Mouse (Mus musculus): ENCODE results near the gene Shcbp1l.
"Not testable (repeated sequence)": the region's sequence is repeated elsewhere in the genome, so short reads cannot be mapped to it uniquely, and the experiment has no call there.

The Shcbp1l gene

DNA sequence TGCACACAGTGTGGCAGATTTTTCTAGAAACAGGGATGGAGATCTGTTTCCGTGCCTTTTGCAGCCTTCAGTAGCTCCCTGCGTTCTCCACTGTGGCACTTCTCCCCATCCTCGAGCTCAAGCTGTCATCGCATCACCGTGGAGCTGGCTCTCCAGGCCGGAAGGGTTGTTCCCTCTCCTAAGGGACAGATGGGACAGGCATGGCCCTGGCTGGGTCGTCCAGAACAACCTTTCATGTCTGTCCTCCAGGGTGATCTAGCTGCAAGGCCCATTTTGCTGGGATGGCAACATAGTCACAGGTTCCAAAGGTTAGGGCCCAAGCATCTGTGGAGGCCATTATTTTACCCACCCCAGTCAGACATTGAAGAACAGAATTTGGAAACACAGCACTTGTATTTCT is 6.2 kb downstream of the Shcbp1l start:
- no peak for DNase-seq

- peak in 1 of 2 experiments; percentile 11 for DNase-seq
Observed at GRCm38 (mm10) chr1:153431701-153432100, 6.7 kb downstream of the Shcbp1l start.

- no peak for DNase-seq
Observed at GRCm38 (mm10) chr1:153432329-153432728, 7.4 kb downstream of the Shcbp1l start.

DNA sequence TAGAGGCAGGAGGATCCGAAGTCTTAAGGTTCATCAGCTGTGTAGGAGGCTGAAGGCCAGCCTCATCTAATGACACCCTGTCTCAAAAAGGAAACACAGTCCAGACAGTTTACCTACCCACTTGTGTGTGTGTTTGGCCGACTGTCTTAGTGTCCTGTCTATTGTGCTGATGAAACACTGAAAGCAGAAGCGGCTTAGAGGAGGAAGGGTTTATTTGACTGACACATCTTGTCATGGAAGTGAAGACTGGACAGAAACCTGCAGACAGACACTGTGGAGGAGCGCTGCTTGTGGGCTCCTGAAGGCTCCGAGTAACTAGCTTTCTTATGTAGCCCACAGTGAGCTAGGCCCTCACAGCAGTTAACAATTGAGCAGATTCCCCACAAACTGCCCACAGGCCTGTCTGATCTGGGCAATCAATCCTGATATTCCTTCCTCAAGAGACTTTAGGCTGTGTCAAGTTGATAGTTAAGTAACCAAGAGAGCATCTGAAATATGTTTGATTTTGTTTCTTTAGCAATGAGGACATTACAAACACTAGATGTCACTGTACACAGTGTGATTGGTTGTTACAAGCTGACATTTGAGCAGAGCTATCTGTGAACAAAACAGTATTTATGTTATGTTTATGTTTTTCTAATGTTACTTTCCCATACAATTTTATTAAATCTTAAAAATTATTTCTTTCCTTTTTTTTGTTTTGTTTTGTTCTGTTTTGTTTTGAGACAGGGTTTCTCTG is 9.1 kb downstream of the Shcbp1l start:
- DNase-seq, result no peak

GRCm38 (mm10) chr1:153437536-153437935 is 12.6 kb downstream of the Shcbp1l start:
- DNase-seq, result no peak

- no peak for DNase-seq
Observed at GRCm38 (mm10) chr1:153440752-153441151, 15.8 kb downstream of the Shcbp1l start.

- DNase-seq, result no peak
Observed at GRCm38 (mm10) chr1:153441656-153442055, 16.7 kb downstream of the Shcbp1l start.

- DNase-seq, result no peak
Observed at GRCm38 (mm10) chr1:153443019-153443418, 18.1 kb downstream of the Shcbp1l start.

GRCm38 (mm10) chr1:153443632-153444031 is 18.7 kb downstream of the Shcbp1l start:
- no peak for DNase-seq

GRCm38 (mm10) chr1:153446120-153446831 is 21.3 kb downstream of the Shcbp1l start:
- DNase-seq, result no peak

DNA sequence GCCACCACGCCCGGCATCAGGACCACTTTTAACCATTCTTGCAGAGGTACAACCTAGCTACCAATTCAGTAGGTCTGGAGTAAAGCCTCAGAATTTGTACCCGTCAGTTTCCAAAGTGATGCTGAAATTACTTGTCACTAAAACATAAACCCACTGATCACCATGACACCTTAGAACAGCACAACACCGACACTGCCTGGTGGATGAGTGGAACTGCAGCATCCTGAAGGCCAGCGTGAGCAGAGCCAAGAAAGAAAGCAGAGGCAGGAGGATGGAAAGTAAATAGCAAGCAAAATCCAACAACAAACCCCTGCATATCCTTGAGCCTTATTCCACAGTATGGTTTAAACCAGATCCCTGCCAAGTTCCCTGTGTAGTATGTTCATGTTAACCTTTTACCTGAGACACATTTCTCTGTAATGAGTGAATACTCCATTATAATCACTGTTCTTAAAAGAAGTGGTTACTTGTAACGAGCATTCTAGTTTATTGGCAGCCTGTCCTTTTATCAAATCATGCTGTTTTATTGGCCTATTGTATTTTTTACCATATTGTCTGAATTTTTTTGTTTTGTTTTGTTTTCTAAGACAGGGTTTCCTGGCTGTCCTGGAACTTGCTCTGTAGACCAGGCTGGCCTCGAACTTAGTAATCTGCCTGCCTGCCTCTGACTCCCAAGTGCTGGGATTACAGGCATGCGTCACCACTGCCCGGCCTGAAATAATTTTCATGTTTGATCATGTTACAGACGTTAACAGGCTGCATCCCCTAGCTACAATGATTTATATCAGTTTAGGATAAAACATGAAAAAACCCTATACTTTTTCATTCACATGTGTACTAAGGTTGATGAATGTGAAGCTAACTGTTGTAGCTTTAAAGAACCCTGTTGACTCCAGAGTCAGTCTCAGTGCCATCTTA is 26.5 kb downstream of the Shcbp1l start:
- DNase-seq, result peak in 1 of 2 experiments; percentile 24

DNA sequence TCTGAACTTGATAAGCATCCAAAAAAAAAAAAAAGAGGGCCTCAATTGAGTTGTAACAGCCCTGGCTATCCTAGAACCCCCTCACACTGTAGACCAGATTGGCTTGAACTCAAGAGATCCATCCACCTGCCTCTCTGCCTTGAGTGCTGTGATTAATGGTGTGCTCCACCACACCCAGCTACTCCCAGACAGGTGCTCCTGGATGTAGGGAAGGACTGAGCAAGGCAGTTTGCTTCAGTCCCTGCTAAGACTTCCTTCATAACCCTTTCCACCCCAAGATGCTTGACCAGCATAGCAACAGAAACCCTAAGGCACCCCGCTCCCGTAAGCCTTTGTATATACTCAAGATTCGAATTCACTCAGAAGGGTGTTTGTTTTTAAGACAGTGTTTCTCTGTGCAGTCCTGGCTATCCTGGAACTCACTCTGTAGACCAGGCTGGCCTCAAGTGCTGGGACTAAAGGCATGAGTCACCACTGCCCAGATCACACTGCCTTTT is 28.2 kb downstream of the Shcbp1l start:
- no peak for DNase-seq

DNA sequence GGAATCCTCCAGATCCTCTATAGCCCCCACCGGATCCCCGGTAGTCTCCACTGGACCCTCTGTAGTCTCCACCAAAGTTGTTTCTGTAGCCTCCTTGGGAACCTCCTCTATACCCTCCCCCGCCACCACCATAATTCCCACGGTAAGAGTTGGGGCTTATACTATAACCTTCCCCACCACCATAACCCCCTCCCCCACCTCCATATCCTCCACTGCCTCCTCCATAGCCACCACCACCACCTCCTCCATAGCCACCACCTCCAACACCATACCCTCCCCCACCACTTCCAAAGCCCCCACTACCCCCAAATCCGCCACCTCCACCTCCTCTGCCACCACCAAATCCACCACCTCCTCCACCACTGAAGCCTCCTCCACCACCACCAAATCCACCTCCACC is 31.2 kb downstream of the Shcbp1l start:
- DNase-seq, result no peak

DNA sequence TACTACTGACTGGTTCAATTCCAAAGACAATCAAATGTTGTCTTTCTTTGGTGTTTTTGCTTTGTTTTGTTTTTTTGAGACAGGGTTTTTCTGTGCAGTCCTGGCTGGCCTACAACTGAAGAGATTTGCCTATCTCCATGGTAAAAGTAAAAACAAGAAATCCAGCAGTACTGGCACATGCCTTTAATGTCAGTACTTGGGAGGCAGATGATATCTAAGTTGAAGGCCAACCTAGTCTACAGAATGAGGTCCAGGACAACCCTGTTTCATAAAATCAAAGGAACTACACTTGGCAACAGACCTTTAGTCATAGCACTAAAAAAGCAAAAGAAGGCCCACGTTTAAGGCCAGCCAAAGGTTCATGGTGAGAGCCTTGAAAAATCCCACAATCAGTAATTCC is 36.8 kb downstream of the Shcbp1l start:
- no peak for DNase-seq

GRCm38 (mm10) chr1:153479296-153479695 is 54.3 kb downstream of the Shcbp1l start:
- no peak for DNase-seq

GRCm38 (mm10) chr1:153480386-153481024 is 55.5 kb downstream of the Shcbp1l start:
- DNase-seq, result peak; percentile 31 to 46

DNA sequence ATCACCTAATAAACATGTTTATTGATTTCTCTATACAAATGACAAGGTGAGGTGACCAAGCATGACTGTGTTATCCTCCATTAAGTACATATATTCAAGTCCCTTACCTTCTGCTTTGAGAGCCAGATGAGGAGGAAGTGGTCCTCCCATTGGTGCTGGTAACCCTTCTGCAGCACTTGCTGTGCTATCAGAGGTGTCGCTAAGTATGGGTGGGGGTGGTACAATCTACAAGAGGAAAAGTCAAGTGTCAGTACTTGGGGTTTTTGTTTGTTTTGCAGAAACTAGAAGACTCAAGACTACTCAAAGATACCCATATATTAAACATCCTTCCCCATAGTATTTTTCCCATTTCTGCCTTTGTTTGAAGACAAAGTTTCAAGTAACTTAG is 56.1 kb downstream of the Shcbp1l start:
- DNase-seq, result no peak

DNA sequence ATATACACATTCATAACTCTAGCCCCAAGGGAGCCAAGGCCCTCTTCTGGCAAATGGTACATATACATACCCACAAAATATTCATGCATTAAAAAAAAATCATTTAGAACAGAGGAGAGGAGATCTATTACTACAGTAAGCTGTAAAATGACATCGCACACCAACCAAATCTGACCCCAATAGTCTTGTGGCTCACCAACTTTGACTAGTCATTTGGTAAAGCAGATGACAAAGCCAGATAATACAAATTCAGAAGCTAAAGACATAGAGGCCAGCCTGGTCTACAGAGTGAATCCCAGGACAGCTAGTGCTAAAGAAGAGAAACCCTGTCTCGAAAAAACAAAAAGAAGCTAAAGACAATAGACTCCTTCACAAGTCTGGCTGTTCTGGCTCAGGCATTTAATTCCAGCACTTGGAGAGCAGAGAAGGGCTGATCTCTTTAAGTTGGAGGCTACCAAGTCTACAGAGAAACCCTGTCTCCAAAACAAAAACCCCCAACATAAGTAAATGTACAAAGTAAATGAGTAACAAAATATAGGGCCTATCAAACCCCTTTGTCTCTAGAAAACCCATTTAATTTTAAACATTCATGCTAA is 60.3 kb downstream of the Shcbp1l start:
- no peak for DNase-seq

- not testable (repeated sequence) for DNase-seq
Observed at GRCm38 (mm10) chr1:153486120-153486519, 61.2 kb downstream of the Shcbp1l start.

DNA sequence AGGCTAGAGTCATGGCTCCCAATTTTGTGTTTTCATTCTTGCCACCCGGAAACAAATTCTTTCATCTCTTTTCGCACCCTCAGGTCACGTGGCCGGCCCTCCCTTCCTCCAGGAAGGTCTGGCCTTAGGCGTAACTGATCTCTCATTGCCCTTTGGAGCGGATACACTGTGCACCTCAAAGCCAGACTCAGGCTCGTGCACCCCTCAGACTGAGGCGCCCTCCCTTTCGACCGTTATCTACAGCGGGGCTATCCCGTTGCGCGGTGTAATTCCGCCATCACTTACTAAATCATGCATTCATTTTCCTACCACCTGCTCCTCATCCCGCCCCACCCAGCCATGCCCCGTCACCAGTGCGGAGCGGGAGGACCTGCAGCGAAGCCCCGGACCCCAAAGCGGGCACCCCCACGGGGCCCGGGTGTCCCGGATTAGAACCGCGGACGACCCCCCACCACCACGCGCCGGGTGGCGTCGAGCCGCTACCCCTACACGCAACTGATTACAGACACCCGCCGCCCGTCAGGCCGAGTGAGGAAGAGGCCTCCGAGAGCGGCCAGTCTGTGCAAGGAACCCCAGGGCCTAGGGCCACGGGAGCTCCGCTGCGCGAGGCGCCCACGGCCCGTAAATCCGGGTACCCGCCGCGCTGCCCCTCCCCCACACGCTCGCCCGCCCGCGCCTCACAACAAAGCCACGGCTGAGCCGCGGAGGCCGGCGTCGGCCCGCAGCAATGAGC is 62.0 kb downstream of the Shcbp1l start:
- DNase-seq, result peak; percentile 34 to 65

- DNase-seq, result peak; percentile 95 to 96
Observed at GRCm38 (mm10) chr1:153487500-153487879, 62.5 kb downstream of the Shcbp1l start, which contains the start of gene Dhx9. Dhx9 (minus strand) TSS chr1:153487660.
